Mouse (Mus musculus) stomach, embryonic 15.5 days (tissue): ENCODE data around the gene Tead1. TPM values are rescaled to one million over a fixed set of nuclear protein-coding genes. Genes with fewer than 3 reads are reported as not detected.

Experiments used
- ATAC-seq: fragments of 200-750 bp; cut with Nextera tagmentation; 2 replicates; pipeline ENCODE4 v1.8.0; 2017; ENCODE audit warnings: low read depth, moderate number of reproducible peaks, moderate TSS enrichment; ENCODE audit not compliant: insufficient read depth, low FRiP score
- H3K27ac ChIP-seq: fragments of 300-500 bp; sonication (generic); 2 replicates; pipeline ENCODE4 v1.5.1; 2015; ENCODE audit warnings: mild to moderate bottlenecking, inconsistent platforms
- H3K27me3 ChIP-seq: fragments of 300-500 bp; sonication (generic); replicated peaks from 2 replicates; pipeline ENCODE4 v1.6.1; 2015; ENCODE audit warnings: inconsistent platforms
- H3K36me3 ChIP-seq: fragments of 300-500 bp; sonication (generic); 2 replicates; pipeline ENCODE4 v1.6.1; 2015; ENCODE audit warnings: inconsistent platforms
- H3K4me1 ChIP-seq: fragments of 300-500 bp; sonication (generic); 2 replicates; pipeline ENCODE4 v1.6.1; 2015; ENCODE audit warnings: inconsistent platforms
- H3K4me2 ChIP-seq: fragments of 300-500 bp; sonication (generic); 2 replicates; pipeline ENCODE4 v1.6.1; 2015; ENCODE audit warnings: mild to moderate bottlenecking, inconsistent platforms
- H3K4me3 ChIP-seq: fragments of 300-500 bp; sonication (generic); replicated peaks from 2 replicates; pipeline ENCODE4 v1.5.1; 2015; ENCODE audit warnings: inconsistent platforms
- H3K9ac ChIP-seq: fragments of 300-500 bp; sonication (generic); 2 replicates; pipeline ENCODE4 v1.6.1; 2015; ENCODE audit warnings: inconsistent platforms
- H3K9me3 ChIP-seq: fragments of 300-500 bp; sonication (generic); 2 replicates; pipeline ENCODE4 v1.6.1; 2016; ENCODE audit warnings: inconsistent platforms
- WGBS: fragments of 180-500 bp; shearing (Covaris S2); methylation state at CpG from one replicate; pipeline ENCODE4 v1.1.7; 2015; 5-methylcytosine and 5-hydroxymethylcytosine counted together
- polyA plus RNA-seq: library from polyadenylated mRNA; unstranded; fragments of >200 nt; fragmentation: Nextera tagmentation; extraction: Ambion mirVana; gene quantifications from 2 replicates; pipeline ENCODE4 v1.2.1, GENCODE M21; 2015

The Tead1 gene
- polyA plus RNA-seq, 1 experiment from 2014 or later = 25.7 TPM

GRCm38 (mm10) chr7:112716701-112717100 lies 37.6 kb downstream of the Tead1 start:
- Histone ChIP-seq H3K4me3 (no peak overlapping the region), H3K4me1 (peaks cover 37% of the 10 kb centered on the region), H3K36me3 (no peaks in the 10 kb centered on the region), H3K27me3 (no peaks in the 10 kb centered on the region), H3K27ac (0 out of 2 replicates have a peak overlapping the region, but pooled peaks have one; percentile 0), H3K9ac (no peak overlapping the region), H3K9me3 (no peaks in the 10 kb centered on the region), H3K4me2 (no peak overlapping the region)
- 66% methylated on average over 6 of the region's 6 CpGs for WGBS
- no peak for ATAC-seq

- H3K27me3 ChIP-seq = no peaks in the 10 kb centered on the region
- H3K9me3 ChIP-seq = no peaks in the 10 kb centered on the region
- H3K27ac ChIP-seq = no peak overlapping the region
- WGBS = 30% methylated on average over 2 of the region's 2 CpGs
- H3K36me3 ChIP-seq = no peaks in the 10 kb centered on the region
- no peak overlapping the region for H3K9ac ChIP-seq
- no peak overlapping the region for H3K4me2 ChIP-seq
- no peak for ATAC-seq
- H3K4me1 ChIP-seq = peaks cover 35% of the 10 kb centered on the region
- no peak overlapping the region for H3K4me3 ChIP-seq
Measured at GRCm38 (mm10) chr7:112717676-112718075, 38.6 kb downstream of the Tead1 start.

GRCm38 (mm10) chr7:112719394-112720142 lies 40.5 kb downstream of the Tead1 start:
- Histone ChIP-seq H3K27ac (peak overlapping the region; percentile 80; the same call in 1 of the 2 replicates), H3K27me3 (no peaks in the 10 kb centered on the region), H3K4me3 (no peak overlapping the region), H3K4me2 (peak overlapping the region; percentile 48), H3K9ac (no peak overlapping the region), H3K9me3 (no peaks in the 10 kb centered on the region), H3K4me1 (peaks cover 25% of the 10 kb centered on the region), H3K36me3 (no peaks in the 10 kb centered on the region)
- WGBS = 19% methylated on average over 11 of the region's 11 CpGs
- no peak for ATAC-seq

GRCm38 (mm10) chr7:112720143-112720988 lies 41.2 kb downstream of the Tead1 start:
- peak overlapping the region; percentile 48 for H3K4me2 ChIP-seq
- 7% methylated on average over 23 of the region's 23 CpGs for WGBS
- H3K4me1 ChIP-seq = peaks cover 22% of the 10 kb centered on the region
- H3K9me3 ChIP-seq = no peaks in the 10 kb centered on the region
- ATAC-seq = peak; percentile 66
- no peak overlapping the region for H3K9ac ChIP-seq
- H3K27ac ChIP-seq = peak overlapping the region; percentile 80
- peak overlapping the region; percentile 19 for H3K4me3 ChIP-seq
- no peaks in the 10 kb centered on the region for H3K27me3 ChIP-seq
- no peaks in the 10 kb centered on the region for H3K36me3 ChIP-seq

- Histone ChIP-seq H3K4me3 (no peak overlapping the region; the same call in 1 of the 2 replicates), H3K4me2 (peak overlapping the region; percentile 48), H3K27ac (peak overlapping the region; percentile 80), H3K27me3 (no peaks in the 10 kb centered on the region), H3K36me3 (no peaks in the 10 kb centered on the region), H3K4me1 (peaks cover 22% of the 10 kb centered on the region), H3K9me3 (no peaks in the 10 kb centered on the region), H3K9ac (no peak overlapping the region)
- 18% methylated on average over 4 of the region's 4 CpGs for WGBS
- ATAC-seq = no peak
Measured at GRCm38 (mm10) chr7:112720989-112721337, 41.8 kb downstream of the Tead1 start.

- 79% methylated on average over 4 of the region's 4 CpGs for WGBS
- H3K4me2 ChIP-seq = no peak overlapping the region
- no peak for ATAC-seq
Measured at GRCm38 (mm10) chr7:112721859-112722258, 42.7 kb downstream of the Tead1 start.

GRCm38 (mm10) chr7:112728399-112728798 lies 49.3 kb downstream of the Tead1 start:
- ATAC-seq = no peak
- Histone ChIP-seq H3K27ac (no peak overlapping the region), H3K4me1 (peaks cover 20% of the 10 kb centered on the region), H3K4me2 (no peak overlapping the region), H3K36me3 (no peaks in the 10 kb centered on the region), H3K9ac (no peak overlapping the region), H3K27me3 (no peaks in the 10 kb centered on the region), H3K9me3 (no peaks in the 10 kb centered on the region), H3K4me3 (no peak overlapping the region)
- 45% methylated on average over 2 of the region's 2 CpGs for WGBS

More at GRCm38 (mm10) chr7:112721859-112722258, 42.7 kb downstream of the Tead1 start:
- no peaks in the 10 kb centered on the region for H3K27me3 ChIP-seq
- no peak overlapping the region for H3K27ac ChIP-seq
- H3K9me3 ChIP-seq = no peaks in the 10 kb centered on the region
- no peak overlapping the region for H3K9ac ChIP-seq
- no peak overlapping the region for H3K4me3 ChIP-seq
- no peaks in the 10 kb centered on the region for H3K36me3 ChIP-seq
- H3K4me1 ChIP-seq = peaks cover 22% of the 10 kb centered on the region

GRCm38 (mm10) chr7:112730209-112730608 lies 51.1 kb downstream of the Tead1 start:
- 47% methylated on average over 5 of the region's 5 CpGs for WGBS
- H3K4me1 ChIP-seq = peaks cover 26% of the 10 kb centered on the region
- H3K4me3 ChIP-seq = no peak overlapping the region
- no peaks in the 10 kb centered on the region for H3K36me3 ChIP-seq
- no peaks in the 10 kb centered on the region for H3K27me3 ChIP-seq
- H3K9ac ChIP-seq = no peak overlapping the region
- no peak overlapping the region for H3K4me2 ChIP-seq
- no peaks in the 10 kb centered on the region for H3K9me3 ChIP-seq
- H3K27ac ChIP-seq = no peak overlapping the region
- no peak for ATAC-seq

GRCm38 (mm10) chr7:112731584-112731983 lies 52.5 kb downstream of the Tead1 start:
- no peak overlapping the region for H3K27ac ChIP-seq
- no peaks in the 10 kb centered on the region for H3K27me3 ChIP-seq
- H3K36me3 ChIP-seq = no peaks in the 10 kb centered on the region
- no peak for ATAC-seq
- H3K4me3 ChIP-seq = no peak overlapping the region
- H3K9me3 ChIP-seq = no peaks in the 10 kb centered on the region
- no peak overlapping the region for H3K4me2 ChIP-seq
- no peak overlapping the region for H3K9ac ChIP-seq
- peaks cover 26% of the 10 kb centered on the region for H3K4me1 ChIP-seq
- WGBS = 69% methylated on average over 8 of the region's 8 CpGs

GRCm38 (mm10) chr7:112739174-112739573 lies 60.1 kb downstream of the Tead1 start:
- ATAC-seq = no peak
- WGBS = 63% methylated on average over 6 of the region's 6 CpGs
- no peak overlapping the region for H3K4me3 ChIP-seq

GRCm38 (mm10) chr7:112741790-112742189 lies 62.7 kb downstream of the Tead1 start:
- Histone ChIP-seq H3K4me3 (no peak overlapping the region), H3K4me2 (no peak overlapping the region), H3K9me3 (no peaks in the 10 kb centered on the region), H3K4me1 (peaks cover 35% of the 10 kb centered on the region), H3K27ac (peak overlapping the region; percentile 37; the same call in 1 of the 2 replicates), H3K9ac (no peak overlapping the region), H3K27me3 (no peaks in the 10 kb centered on the region), H3K36me3 (no peaks in the 10 kb centered on the region)
- no peak for ATAC-seq
- 36% methylated on average over 12 of the region's 12 CpGs for whole genome bisulfite sequencing

More at GRCm38 (mm10) chr7:112739174-112739573, 60.1 kb downstream of the Tead1 start:
- H3K9ac ChIP-seq = no peak overlapping the region
- peaks cover 33% of the 10 kb centered on the region for H3K4me1 ChIP-seq
- no peaks in the 10 kb centered on the region for H3K9me3 ChIP-seq
- H3K4me2 ChIP-seq = no peak overlapping the region
- H3K27me3 ChIP-seq = no peaks in the 10 kb centered on the region
- no peaks in the 10 kb centered on the region for H3K36me3 ChIP-seq
- H3K27ac ChIP-seq = no peak overlapping the region

- peak; percentile 54; the same call in 1 of the 2 replicates for ATAC-seq
- Histone ChIP-seq H3K27me3 (no peaks in the 10 kb centered on the region), H3K4me1 (peaks cover 35% of the 10 kb centered on the region), H3K9me3 (no peaks in the 10 kb centered on the region), H3K27ac (peak overlapping the region; percentile 67), H3K4me3 (no peak overlapping the region), H3K4me2 (peak overlapping the region; percentile 26), H3K9ac (no peak overlapping the region), H3K36me3 (no peaks in the 10 kb centered on the region)
- WGBS = 39% methylated on average over 7 of the region's 7 CpGs
Measured at GRCm38 (mm10) chr7:112743063-112743462, 63.9 kb downstream of the Tead1 start.
